Mouse (Mus musculus) ES-CJ7 (cell line): ENCODE data around the gene Plbd1.

Source experiments
- DNase-seq: peaks from one replicate; pipeline ENCODE4 v3.0.0; 2011; ENCODE audit warnings: low read depth, low spot score

Gene Plbd1

DNA sequence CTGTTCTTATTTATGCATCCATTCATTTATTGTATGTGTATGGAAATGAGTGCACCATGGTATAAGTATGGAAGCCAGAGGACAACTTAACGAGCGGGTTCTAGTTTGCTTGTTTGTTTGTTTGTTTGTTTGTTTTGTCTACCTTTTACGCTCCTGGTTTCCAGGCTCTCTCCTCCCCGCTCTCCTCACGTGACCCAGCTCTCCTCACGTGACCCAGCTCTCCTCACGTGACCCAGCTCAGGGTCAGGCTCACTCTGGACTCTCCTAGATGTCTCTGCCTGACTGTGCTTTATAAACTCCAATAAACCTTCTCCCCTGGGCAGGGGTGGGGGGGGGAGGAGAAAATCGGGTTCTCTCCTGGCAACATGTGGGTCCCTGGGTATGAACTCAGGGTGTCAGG, 11.1 kb downstream of the Plbd1 start:
- DNase-seq: no peak

DNA sequence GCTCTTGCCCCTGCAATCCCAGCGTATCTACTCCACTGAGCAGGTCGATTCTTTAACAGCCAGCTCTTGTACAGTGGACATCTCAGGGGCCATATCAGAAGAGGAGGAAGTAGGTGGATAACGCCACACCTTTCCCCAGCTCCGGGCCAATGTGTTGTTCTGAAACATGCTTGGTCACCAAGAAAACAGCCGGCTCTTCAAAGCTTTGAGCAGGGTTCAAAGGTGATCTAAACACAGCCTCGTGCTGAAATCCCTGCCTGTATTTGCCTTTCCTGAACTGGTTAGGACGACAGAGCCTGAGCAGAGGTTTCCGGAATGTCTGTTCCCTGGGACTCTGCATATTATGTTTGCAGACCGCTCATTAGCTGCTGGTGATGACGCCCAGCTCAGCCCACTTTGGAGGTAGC, 14.3 kb downstream of the Plbd1 start:
- DNase-seq: no peak

DNA sequence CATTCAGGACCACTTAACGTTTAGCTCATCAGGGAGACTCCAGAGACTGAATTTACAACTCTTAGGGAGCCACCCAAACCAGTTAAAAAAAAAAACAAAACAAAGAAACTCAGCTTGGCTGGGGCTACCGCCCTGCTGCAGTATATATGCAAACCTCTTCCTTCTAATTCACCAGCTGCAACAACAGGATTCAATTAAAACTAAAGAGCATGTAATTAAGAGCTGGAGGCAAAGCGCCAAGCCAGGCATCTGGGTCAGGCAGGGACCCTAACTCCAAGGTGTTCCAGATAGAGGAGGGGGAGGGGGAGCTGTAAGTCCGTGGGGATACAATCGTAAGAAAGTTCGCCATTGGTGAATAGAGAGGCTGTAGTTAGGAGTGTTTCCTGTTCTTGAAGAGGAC, 15.5 kb downstream of the Plbd1 start:
- DNase-seq: peak; percentile 18

DNA sequence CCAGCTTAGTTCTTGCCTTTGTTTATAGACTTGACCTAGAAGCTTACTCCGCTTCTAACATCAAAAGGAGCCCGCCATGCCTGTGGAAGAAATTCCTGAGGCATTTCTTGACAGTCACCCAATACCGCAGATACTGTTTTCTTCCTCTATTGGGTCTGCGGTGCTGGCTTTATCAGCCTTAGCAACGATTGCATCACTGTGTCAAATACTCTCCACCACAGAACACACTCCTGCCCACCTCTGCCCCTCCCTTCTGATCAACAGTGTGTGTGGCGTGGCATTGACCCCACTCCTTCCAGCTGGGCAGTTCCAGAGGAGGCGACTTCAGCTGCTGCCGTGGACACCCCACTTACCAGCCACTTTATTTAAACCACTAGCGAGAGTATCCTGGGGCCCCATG, 16.0 kb downstream of the Plbd1 start:
- DNase-seq: no peak

DNA sequence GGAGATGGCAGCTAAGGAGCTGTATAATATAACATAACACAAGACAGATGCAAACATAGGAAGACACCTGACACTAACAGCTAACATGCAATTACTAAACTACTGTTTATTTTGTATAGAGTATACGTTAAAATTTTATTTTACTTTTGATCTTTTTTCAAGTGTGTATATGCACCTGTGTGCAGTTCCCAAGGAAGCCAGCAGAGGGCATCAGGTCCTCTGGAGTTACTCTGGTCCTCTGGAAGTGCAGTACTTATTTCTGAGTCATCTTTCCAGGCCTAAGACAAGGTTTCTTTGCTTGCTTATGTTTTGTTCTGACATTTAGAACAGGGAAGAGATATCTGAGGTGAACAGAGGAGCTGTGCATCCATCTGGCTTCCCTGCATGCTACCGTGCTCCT, 17.6 kb downstream of the Plbd1 start:
- DNase-seq: peak; percentile 33

DNA sequence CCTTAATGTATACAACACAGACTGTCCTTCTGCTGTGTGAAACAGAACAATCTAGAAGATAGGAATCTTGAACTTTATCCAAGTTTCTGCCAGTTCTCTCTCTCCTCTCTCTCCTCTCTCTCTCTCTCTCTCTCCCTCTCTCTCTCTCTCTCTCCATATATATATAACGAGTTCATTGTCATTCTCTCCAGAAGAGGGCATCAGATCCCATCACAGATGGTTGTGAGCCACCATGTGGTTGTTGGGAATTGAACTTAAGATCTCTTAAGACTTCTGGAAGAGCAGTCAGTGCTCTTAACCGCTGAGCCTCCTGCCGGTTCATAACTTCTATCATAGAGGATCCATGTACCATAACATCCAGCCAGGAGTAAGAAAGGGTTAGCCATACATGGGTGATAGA, 26.7 kb downstream of the Plbd1 start:
- no peak for DNase-seq

DNA sequence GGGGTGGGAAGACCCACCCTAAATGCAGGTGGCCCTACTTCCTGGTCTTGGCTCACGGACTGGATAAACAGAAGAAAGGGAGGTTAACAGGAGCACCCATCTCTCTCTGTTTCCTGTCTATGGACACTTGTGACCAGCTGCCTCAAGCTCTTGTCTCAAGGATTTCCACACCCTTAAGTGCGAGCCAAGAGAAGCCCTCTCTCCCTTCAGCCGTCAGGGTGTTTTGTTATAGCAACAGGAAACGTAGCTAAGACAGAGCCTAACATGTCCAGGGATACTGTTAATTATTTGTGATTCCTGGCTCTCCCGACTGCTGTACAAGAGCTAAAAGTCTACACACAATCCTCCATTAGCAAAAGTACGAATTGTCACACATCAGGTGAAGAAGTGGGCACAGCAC, 28.0 kb downstream of the Plbd1 start:
- no peak for DNase-seq

DNA sequence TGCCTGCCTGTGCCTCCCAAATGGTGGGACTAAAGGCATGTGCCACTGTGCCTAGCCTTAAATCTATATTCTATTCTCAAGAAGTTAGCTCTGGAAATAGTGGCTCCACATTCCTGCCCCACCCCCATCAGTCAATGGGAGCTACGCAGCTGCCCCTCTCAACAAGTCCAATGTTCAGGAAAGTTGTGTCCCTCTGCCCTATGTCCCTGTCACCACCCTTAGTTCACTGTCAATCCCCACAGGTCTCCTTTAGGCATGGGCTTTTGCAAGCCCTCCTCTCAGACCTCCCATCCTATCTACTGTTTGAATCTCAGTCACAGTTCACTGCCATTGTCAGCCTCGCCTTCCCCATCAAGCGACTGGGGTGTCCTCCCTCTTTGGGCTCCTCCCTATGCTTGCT, 28.6 kb downstream of the Plbd1 start:
- no peak for DNase-seq

DNA sequence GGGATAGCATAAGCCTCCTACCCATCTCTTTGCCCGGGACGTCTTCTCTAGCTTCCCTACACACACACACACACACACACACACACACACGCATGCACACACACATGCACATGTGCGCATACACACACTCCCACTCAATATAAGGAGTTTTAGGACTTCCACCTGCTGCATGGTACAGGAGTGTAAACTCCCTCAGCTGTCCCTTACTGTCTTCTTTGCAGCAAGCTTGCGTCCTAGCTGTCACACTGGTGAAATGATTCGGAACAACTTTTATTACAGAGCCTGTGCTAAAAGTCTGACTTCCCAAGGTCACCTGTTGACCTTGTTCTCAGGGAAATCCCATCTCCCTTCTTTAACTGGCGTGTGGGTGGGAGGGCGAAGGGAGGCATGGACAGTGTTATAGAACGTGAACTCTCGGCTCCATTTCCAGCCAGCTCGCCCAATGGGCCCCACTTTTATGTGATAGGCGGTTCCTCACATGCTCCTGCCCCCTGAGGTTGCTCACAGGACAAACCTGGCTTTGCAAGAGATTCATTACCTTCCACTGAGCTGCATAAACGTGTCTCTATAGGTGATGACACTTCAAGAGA, 29.7 kb downstream of the Plbd1 start:
- DNase-seq: no peak

DNA sequence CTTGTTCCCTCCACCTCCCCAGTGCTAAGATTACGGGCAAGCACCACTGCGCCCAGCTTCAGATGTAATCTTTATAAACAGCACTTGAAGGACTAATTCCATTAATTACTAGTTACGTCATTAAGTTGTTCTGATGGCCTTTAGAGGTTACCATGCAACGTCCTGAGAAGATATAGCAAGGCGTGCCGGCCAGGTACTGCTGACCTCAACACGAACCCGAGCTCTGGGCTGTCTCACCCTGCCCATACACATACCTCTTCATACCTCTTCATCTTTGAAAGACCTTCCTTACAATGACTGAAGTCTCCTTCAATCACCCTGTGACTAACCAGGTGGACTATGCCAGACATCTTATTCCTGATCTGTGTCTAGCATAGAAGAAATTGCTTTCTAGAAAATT, 30.2 kb downstream of the Plbd1 start:
- no peak for DNase-seq

DNA sequence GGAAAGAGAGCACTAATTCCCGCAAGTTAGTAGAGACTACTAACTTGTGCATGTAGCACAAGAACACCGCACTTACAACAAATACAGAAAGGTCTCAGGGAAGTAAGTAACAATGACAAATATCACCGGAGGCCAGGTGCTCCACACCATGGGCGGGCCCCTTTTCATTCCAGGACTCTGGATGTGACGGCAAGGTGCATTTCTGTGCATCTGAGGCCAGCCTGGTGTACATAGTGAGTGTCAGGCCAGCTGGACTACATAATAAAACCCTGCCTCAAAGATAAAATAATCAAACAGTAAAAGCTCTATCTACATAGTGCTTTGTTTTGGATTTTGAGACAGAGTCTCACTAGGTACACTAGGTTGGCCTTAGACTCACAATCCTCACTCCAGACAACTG, 32.1 kb downstream of the Plbd1 start:
- no peak for DNase-seq

DNA sequence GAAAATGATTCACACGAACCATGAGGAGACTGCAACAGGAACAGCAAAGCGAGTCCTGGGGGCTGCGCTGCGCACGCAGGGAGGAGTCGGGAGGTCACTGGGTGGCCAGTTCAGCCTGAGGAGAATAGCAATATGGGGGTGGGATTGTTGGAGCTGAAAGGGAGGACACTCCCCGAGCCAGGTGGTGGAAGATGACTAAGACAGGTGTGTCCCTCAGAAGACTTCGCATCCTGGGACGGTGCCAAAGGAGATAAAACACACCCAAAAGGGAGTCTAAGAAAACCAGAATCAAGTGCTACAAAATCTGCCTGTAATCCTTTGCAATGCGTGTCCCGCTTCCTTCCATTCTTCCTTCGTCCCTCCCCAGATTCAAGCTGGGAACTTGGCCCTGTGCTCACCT, 36.3 kb downstream of the Plbd1 start:
- no peak for DNase-seq

DNA sequence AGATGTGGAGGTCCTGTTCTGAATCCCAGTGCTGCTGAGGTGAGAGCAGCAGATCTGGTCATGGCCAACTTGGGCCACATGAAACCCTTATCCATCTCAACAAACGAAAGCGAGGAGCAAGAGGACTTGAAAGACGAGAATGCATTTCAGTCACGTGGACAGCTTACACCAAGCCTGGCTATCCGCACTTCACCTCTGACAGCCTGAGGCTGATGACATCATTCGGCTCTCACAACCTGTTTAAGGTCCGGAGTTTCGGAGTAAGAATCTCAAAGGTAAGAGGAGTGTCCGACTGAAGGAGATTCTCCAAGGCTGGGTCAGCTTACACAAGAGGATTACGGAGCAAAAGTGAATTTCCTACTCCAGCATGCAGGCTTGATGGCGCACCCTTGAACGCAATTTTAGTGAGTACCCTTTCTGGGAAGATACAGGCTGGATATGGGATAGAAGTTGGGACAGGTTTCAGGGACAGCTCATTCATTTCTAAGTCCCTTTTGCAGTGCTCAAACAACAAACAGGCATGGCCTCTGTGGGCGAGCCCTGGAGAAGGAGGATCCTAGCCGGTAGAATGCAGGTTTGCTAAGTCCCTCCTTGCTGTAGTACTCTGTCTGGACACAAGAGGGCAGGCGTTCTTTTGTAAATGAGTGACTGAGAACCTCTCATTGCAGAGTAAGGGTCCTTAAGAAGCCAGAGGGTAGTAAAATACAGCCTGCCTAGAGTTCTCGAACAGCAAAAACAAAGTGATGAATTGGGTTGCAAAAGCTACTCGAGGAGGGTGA, 41.2 kb downstream of the Plbd1 start:
- DNase-seq: peak; percentile 91

DNA sequence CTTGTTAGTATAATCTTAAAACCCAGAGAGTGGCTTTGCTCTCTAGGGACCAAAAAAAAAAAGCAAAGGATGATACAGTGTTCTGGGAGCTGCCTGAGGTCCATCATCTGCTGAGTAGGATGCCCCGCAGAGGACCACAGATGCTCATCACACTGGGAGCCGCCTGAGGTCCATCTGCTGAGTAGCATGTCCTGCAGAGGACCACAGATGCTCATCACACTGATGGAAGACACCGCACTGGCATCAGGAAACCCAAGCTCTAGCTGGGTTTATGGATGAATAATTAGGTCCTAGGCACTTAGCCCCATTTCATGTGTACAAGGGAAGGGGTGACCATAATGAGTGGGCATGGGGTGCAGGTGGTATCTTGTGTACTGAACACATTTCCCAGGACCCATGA, 47.6 kb downstream of the Plbd1 start:
- no peak for DNase-seq

DNA sequence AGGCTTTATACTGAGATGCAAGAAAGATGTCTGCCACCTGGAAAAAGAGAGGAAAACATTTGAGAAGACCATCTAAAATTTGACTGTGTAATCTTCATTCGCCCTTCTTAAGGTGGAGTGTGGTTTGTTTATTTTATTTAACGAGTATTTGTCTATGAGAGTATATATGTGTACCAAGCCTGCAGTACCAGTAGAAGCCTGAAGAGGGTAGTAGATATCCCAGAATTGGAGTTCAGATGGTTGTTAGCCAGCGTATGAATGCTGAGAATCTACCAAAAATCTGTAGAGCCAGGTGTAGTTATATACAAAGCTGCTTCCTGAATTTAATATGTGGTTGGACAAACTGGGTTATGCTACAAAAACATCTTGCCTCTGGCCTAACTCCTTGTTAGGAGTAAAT, 49.4 kb downstream of the Plbd1 start:
- DNase-seq: peak; percentile 48

DNA sequence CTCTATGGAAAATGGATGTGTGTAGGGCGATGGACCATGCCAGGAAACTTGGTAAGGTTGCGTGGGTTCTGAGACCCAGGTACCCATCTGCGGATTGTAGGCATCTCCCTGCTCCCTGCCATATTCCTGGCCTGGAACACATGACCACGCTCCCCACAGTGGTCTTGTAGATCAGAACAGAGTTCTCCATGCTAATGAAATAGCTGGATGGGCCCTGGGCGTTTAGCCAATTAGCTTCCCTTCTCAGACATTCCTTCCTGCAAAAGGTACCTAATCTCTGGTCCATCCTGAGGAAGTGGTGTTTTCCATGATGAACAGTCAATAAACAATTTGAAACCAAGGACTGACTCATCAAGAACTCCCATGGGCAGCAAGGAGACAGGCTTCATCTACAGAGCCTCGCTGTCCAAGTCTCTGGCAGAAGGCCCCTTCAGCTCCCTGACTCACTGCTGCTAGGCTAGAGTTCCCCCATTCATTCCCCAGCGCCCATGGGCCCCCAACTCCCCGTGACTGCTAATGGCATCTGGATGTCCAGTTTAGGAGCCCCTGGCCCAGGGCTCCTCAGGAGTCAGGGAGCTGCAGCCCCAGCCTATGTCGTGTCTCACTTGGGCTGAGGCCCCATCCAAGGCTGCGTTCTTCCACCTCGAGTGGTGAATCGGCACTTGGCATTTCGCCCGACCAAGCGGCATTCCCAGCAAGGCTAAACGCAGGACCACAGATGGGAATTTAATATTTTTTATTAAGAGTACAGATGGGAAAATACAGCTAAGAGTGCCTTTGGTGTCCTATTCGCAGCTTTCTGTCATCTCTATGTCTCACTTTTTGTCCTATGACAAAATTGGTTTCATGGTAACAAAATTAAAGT, 50.1 kb downstream of the Plbd1 start:
- no peak for DNase-seq

DNA sequence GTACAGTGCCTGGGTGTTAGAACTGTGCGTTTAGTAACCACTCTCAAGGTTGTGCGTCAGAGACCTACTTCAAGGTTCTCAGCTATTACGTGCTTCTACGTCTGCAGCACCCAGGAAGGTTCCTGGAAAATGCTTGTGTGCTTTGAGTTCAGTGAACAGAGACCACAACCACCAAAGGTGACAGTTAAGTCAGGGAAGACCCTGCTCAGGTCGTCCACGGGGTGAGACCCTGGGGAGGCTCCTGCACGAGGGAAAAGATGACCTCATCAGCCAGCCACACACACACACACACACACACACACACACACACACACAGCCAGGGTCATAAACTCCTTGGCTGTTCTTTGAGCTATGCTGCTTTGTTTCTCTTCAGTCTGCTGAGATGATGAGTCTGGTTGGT, 59.1 kb downstream of the Plbd1 start:
- no peak for DNase-seq

DNA sequence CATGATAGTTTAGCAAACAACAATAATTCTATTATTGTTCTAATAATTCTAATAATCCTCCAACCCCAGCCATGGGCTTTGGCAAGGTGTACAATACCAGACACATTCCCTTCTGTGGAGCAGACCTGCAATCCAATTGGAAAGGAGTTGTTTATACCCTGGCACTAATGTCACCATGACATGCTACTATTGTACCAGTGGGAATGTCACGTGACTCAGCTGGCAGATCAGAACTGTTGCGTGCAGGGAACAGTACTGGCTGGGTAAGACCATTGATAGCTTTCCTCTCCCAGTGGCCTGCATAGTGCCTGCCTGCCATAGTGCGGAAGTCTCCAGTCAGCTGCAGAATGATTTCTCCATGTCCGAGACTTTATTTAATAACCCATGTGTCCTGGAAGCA, 67.2 kb downstream of the Plbd1 start:
- no peak for DNase-seq

DNA sequence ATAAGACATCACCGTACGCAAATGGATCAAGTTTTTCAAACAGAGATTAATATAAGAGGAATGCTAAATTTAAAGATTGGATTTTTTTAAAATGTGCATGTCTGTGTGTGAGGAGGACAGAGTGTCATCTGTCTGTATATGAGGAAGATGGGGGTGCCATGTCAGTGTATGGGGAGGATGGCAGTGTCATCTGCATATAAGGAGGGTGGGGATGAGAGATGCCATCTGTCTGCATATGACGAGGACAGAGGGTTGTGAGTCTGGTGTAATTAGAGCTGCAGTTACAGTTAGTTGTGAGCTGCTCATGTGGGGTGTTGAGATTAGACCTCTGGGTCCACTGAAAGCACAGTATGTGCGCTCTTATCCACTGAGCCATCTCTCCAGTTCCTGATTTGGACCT, 71.0 kb downstream of the Plbd1 start:
- DNase-seq: no peak

DNA sequence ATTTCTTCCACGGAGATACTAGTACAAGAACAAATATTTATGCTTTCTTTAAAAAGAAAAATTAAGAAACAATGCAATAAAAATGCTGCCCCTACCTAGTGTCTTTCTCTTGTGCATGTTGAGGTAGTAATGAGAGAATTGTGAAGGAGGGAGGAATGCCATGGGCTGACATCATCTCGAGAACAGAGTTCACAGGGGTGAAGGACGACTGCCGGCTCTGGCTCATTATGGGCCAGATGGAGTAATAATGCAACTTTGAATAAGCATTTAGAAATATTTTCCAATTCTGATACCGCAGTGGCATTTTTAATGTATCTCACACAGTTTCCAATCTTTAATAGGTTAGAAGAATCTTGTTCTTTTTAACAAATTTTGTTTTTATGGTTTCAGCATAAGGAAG, 95.7 kb downstream of the Plbd1 start:
- DNase-seq: no peak
